Mouse (Mus musculus): ENCODE results near the gene Dnah14.
"Not testable (repeated sequence)": the region's sequence is repeated elsewhere in the genome, so short reads cannot be mapped to it uniquely, and the experiment has no call there.

The Dnah14 gene

DNA sequence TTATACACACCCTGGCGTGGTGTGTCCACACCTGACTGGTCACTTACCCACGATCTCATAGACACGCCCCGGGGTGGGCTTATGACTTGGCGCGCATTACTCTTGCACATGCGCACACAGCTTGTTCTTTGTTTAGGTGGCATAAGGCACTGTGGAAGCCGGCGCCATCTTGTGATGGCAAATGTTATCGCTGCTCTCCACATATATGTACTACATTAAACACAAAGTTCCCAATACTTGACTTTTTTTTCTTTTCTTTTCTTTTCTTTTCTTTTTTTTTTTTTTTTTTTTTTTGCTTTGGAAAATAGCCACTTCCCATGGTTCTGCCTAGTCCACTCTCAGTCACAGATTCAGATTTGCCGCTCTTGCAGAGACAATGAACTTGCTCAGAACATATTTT is 206.2 kb downstream of the Dnah14 start:
- DNase-seq (ENCODE audit: low read depth, low spot score): not testable (repeated sequence)

DNA sequence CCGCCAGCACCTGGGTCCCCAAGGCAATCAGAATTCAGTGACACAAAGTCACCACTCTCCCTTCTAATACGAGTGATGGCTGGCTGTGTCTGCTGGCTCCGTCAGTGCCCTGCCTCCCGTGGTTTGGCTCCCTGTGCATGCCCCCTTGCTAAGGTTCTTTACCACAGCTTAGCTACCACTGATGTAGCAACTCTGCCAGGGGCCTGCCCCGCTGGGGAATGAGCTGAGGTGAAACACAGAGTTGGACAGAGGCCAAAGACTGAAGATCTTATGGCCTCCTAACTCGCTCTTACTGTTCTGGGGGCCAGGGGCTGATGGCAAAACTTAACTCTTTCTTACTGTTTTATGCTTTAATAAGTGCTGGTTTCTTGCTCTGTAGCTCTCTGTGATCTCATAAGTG is 213.6 kb downstream of the Dnah14 start:
- DNase-seq (ENCODE audit: low read depth, low spot score): no peak

DNA sequence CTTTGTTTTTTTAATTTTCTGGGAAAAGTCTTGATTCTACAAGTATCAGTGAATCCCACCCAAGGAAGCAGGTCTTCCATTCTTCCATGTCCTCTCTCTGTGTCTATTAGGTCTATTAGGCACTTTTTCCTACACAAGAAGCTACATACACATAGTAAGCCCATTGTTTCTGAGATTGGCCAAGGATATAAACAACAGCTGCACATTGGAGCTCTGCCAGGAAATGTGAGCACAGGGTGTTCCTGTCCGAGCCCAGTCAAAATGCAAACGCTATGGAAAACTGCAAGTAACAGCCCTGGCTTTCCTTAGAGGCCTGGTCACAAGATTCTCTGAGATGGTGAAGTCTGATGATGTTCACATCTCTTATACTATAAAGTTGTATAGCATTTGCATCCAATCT is 217.2 kb downstream of the Dnah14 start:
- DNase-seq (ENCODE audit: low read depth, low spot score): no peak

DNA sequence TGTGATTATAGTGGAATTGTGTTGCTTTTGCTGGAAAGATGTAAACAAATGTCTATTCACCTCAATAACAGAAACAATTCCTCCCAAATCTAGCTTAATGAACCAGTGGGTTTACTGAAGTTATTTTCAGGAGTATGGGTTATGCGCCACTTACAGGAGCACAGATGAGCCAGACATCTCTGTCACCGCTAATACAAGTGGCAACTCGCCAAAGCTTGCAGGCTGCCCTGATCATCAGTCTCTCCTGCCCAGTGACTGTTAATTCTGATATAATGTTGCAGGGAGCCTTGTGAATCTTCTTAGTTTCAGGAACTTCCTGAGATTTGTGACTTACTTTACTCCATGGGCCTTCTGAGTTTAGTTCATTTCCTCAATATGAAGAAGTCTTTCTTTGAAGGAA is 223.6 kb downstream of the Dnah14 start:
- DNase-seq (ENCODE audit: low read depth, low spot score): no peak

DNA sequence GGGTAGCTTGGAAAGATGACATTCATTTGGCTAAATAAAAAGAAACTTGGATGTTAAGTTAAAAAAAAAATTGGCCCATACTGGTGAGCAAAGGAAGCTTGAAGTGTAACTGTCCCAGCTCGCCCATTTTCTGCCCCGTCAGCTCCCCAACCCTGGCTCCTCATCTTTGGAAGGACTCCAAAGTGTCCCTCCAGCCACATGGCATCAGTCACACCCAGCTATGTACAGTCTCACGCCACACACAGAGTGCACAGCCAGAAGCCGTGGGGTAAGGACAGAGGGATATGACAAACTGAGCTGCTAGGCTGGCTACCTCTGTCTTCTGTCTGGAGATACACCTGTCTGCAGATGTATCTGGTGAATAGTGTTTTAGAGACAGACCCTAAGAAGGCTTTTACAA is 224.3 kb downstream of the Dnah14 start:
- DNase-seq (ENCODE audit: low read depth, low spot score): no peak

DNA sequence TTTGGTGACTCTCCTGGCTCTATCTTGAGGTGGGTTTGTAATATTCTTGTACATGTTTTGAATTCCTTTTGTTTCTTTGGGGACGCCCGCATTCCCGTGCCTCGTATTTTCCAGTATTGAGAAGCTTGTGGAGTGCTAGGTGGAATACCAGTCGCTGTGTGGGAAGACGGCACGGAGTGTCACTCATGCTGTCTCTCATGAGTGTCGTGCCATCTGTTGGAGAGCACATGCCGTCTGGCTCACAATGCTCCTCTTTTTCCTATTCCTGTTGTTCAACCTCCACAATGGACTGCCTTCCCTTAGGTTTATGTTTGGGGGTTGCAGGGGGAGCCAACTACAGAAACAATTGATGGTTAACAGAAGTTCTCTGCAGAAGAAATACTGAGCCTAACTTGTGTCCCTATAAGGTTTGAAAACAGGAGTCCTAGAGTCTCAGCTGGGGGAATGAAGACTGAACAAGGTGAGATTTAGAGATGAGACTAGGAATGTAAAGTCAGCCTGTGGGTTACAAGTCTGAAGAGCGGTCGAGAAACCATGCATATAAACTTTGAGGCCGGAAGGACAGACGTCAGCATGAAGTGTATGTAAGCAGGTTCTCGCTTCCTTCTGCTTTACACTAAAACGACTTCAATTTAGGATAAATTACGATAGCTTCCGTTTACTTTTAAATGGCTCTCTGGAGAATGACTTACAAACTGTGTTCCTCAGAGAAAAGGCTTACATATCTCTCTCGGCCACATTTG is 235.3 kb downstream of the Dnah14 start:
- no peak for DNase-seq (ENCODE audit: low read depth, low spot score)

DNA sequence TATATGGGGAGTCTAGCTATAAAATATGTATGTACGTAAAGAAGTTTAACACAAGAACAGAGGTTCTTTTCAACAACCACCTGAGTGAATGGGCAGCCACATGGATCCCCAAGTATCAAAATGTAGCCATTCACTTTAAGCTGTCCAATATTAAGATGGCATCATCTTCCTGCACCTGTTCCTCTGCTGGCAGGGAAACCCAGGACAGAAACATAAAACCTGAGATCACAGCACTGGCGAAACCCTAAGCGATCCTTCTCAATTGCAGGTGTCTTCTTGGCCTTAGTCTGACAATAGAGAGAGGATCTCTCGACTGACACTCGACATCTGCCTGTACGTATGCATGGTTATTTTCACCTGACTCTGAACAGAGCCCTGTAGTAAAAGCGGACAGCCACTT is 250.4 kb downstream of the Dnah14 start:
- no peak for DNase-seq (ENCODE audit: low read depth, low spot score)

DNA sequence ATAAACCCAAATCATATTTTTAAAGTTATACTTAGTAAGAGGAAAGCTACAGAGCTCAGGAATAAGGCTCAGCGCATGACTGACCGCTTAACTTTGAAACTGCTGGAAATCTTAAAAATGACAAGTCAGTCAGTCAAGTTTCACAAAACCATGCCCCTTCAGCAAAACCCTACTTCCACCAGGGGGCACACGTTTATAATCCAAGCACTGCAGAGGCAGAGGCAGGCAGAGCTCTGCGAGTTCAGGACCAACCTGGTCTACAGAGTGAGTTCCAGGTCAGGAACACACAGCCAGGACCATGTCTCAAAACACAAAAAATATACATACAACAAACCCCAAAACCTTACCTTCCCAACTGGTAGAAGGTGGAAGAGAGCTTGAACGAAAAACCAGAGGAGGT is 252.0 kb downstream of the Dnah14 start:
- DNase-seq (ENCODE audit: low read depth, low spot score): no peak

DNA sequence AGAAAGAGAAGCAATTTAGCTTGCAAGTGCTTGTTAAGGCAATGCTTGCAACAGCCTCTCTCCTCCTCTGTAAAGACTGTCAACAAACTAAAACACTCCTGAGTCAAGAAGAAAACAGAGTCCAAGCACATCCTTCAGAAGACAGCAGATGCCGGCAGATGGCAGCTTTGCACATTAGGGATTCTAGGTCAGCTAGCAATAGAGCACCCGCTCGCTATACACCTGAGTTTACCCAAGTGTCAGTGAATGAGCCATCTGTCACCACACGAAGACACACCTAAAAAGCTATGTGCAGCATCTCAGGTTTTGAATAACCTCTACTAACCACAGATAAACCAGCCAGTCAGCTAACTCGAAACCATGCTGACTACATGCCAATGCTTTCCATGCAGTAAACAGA is 256.4 kb downstream of the Dnah14 start:
- DNase-seq (ENCODE audit: low read depth, low spot score): no peak

DNA sequence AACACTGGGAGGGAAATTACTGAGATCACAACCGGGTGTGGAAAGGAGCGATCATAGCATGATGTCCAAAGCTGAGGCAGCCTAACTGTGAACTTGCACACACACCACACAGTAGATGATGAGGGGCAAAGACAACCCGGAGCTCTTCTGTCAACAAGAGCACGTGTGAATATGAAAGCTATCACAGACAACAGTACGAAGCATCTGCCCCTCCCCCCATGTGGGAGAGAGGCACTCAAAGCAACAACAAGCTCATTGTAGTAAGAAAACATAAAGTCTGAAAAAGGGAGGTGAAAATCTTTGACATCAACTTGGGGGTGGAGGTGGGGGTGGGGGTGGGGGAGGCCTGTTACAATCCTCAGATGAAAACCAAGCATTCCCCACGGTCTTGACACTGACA is 256.8 kb downstream of the Dnah14 start:
- no peak for DNase-seq (ENCODE audit: low read depth, low spot score)

DNA sequence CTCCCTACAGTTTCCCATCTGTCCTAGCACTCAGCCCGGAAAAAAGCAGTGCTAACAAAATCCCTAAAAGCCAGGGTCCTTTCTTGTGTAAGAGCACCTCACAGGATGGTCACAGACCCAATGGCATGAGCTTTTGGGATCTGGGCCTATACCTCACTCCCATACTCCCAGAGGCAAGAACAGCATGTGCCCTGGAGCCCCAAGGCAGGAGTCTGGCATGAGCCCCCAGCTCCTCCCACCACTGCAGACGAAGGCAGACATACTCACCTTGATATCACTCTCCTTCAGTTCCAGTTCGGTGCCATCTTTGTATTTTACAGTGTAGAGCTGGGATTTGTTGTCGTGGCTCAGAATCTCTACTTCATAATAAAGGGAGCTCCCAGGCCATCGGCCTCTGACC is 261.8 kb downstream of the Dnah14 start:
- no peak for DNase-seq (ENCODE audit: low read depth, low spot score)

DNA sequence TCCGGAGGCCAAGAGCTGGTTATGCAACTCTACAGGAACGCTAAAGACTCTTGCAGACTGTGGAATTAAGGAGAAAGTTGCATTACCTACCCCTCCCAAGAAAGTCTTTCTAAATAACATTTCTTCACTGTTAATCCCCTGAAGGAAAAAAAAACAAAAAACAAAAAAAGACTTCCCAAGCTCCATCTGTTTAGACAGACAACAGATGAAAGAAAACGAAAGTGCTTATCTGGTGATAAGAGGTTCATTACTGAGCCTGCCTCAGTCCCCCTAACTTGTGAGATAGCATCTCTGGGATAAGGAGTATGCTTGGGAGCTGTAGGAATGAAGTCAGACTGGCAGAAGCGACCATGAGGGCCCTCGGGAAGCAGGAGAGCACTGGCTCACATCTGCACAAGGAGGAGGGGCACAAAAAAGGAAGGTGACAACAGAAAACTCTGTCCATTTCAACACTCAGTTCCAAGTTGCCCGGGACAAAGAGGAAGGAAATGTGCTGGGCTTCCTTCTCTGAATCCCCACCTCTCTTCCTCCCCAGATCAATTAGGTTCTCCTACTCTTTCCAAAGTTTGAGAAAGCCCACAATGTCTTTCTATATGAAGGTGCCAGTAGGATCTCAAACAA is 263.5 kb downstream of the Dnah14 start:
- DNase-seq (ENCODE audit: low read depth, low spot score): no peak

DNA sequence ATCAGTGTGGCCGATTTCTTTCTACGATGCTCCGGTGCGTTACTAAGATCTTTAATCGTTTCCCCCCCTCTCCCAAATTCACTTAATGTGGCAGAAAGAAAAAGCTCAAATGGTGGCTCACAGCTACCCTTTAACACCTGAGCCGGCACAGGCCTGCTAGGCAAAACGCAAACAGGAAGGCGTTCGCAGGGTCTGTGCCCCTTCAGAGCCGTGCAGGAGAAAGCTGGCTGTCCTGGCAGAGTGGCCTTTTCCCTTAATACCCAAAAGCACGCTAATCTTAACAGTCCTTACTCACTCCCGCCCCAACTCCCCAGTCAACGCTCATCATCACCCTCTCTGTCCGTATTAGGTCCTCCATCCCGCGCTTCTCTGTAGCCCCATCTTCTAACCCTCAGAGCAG is 265.0 kb downstream of the Dnah14 start:
- no peak for DNase-seq (ENCODE audit: low read depth, low spot score)

DNA sequence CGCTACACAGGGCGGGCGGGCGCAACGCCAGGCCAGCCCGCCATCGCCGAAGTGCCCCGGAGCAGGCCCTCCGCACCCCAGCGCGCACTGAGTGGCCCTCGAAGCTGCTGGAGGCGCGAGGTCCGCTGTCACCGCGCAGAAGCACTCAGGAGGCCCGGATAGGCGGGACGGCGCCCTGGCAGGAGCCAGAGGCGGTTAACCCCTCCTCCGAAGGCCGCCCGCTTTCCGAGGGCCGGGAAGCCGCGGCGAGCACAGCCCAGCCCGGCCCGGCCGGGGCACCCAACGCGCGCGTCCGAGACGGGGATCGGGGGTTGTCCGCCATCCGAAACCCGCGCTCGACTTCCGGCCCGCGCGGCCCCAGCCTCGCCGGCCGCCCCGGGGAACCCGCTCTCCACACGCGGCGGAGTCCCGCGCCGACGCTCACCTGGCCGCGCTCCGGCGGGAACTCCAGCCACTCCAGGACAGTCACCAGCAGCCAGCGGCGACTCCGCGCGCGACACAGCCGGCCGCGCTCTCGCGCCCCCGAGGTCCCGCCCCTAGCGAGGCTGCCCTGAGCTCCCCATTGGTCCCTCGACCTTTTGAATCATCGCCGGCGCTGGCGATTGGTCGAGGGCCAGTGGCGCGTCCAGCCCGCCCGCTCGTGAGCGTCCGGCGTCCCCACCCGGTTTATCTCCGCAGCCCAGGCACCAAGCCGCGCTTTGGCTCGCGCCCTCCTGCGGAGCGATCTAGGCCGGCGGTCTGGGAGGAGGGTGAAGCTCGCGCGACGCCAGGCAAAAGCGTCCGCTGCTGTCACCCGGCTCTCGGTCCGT is 265.7 kb downstream of the Dnah14 start:
- peak; percentile 88 for DNase-seq (ENCODE audit: low read depth, low spot score)

DNA sequence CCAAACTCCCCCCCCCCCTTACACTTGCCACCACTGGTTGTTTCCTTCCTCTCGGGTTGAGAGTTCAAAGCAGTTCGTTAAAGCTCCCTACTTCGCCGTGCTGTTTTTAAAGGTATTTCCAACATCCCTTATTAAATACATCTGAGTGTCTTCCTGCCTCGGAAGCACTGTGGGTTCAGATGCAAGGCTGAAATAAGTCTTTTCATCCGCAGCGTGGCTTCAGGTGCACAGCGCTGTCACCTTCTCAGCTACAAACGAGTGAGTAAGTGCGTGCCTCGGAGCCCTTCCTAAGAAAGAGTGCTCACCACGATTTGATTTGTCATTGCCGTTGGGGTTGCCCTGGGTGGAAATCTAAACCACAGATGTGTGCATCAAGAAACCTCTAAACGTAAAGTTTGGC is 266.4 kb downstream of the Dnah14 start, which contains the start of gene Lbr:
Gene Lbr, minus strand, starts transcription at position 266 of the 400 bp plus-strand sequence.
- DNase-seq (ENCODE audit: low read depth, low spot score): no peak

DNA sequence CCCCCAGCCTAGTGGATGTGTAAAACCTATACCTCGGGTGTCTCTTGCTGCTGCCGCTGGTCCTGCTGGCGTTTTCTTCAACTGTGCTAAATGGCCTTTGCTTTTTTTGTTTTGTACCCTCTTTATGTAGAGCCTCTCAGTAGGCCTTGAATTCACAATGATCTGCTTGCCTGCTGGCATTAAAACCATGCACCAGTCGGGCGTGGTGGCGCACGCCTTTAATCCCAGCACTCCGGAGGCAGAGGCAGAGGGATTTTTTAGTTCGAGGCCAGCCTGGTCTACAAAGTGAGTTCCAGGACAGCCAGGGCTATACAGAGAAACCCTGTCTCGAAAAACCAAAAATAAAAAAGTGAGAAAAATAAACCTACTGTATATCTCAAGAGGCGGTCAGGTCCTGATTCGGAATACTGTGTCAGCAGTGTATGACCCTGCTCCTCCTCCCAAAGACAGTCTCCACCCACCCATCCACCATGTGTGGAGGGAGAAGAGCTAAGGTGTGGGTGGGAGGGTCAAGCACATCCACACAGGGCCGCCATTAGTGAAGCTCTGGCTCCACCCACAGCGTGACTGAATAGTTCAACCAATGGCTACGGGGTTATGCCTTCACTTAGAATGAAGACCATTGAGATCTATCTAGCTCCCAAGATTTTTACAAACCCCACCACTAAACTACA is 268.7 kb downstream of the Dnah14 start:
- no peak for DNase-seq (ENCODE audit: low read depth, low spot score)

DNA sequence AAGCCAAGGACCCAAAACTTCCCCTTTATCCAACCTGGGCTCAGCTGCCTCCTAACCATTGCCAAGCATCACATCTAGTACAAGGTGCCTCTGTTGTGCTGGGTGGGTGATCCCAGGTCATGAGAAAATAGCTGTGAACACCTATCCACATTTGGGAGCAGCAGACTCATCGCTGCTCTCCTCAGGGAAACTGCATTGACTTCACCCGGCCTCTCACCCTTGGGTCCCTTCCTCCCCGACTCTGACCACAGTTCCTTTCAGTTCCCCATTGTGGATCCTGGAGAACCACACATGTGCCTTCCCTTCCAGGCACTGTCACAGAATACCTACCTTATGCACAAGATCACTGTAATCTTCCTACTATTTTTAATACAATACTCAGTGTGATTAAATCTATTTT is 269.4 kb downstream of the Dnah14 start:
- no peak for DNase-seq (ENCODE audit: low read depth, low spot score)

DNA sequence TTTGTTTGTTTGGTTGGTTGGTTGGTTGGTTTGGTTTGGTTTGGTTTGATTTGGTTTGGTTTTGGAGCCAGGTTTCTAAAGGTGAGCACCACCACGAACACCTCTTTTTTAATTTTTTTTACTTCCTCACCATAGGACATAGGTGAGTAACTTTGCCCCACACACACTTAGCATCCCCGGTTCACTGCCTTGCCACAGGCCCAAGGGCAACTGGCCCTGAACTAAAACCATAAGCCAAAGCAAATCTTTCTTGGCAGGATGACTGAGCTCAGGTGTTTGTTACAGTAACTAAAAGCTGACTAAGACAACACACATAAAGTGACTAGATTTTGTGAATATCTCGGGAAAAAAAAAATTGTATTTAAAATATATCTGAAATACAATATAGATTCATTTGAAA is 271.0 kb downstream of the Dnah14 start:
- no peak for DNase-seq (ENCODE audit: low read depth, low spot score)

DNA sequence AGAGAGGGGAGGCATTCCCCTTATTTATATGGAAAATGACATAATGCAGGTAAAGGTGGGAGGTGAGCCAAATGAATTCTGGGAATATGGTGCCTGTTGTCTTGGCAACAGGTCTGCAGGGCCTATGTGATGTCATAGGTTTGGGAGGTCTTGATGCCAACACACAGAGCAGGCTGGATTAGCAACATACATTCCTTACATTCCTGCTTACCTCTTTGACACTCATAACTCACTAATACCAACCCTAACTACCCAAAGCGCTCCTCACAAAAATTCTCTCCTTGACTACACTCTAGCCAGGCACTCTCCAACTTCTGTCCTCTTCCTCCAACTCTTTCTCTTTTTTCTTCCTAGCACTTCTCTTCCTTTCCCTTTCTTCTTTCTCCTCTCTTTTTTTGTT is 271.9 kb downstream of the Dnah14 start:
- no peak for DNase-seq (ENCODE audit: low read depth, low spot score)

DNA sequence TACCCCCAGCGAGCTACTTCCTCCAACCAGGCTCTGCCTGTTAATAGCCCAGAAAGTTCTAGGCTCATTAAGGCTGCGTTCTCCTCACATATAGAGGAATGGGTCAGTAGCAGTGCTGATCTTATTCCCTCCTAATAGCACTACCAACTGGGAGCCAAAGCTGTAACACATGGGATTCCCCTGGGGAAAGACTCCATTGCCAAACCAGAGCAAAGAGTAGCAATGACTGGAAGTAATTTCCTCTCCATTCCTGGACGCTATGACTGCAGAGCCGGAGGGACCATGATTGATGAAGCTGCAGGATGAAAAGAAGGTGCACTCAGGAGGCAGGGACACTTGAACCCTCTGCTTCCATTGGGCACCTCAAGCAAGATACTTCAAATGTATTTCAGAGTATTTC is 274.1 kb downstream of the Dnah14 start:
- no peak for DNase-seq (ENCODE audit: low read depth, low spot score)

DNA sequence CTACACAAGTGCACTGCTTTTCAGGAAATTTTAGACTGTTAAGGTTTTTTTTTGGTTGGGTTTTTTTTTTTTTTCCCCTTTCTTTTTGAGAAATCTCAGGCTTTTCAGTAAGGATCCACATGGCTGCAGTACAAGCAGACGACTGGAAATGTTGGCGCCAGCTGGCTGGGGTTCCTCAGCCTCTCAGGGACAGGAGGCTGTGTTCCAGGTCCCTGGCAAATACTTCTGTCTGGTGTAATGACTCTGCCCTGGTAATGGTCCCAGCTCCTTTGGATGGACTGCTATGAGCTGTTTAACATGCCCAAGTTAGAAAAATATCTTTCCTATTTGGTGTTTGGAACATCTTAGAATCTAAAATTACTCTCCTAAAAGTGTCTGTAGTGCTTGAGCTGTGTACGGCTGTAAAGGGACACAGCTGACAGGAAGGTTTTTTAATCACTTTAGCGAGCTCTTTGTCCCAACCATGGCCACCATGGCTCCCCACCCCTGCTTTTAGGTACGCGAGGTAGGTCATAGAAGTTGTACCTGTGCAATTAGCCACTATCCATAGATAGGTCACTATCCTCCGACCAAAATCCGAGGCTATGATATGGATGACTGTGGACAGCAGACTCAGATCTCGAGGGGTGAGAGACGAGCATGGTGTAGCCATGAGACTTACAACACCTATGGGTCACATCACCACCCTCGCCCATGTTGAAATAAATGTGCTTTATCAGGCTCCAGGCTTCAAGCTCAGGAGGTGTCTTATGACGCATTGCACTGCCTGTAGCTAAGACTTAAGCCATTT is 275.4 kb downstream of the Dnah14 start:
- DNase-seq (ENCODE audit: low read depth, low spot score): peak; percentile 64

All from brain, embryonic 18.5 days (tissue).